Mouse (Mus musculus): ENCODE measurements around the gene Pclaf.

DNA sequence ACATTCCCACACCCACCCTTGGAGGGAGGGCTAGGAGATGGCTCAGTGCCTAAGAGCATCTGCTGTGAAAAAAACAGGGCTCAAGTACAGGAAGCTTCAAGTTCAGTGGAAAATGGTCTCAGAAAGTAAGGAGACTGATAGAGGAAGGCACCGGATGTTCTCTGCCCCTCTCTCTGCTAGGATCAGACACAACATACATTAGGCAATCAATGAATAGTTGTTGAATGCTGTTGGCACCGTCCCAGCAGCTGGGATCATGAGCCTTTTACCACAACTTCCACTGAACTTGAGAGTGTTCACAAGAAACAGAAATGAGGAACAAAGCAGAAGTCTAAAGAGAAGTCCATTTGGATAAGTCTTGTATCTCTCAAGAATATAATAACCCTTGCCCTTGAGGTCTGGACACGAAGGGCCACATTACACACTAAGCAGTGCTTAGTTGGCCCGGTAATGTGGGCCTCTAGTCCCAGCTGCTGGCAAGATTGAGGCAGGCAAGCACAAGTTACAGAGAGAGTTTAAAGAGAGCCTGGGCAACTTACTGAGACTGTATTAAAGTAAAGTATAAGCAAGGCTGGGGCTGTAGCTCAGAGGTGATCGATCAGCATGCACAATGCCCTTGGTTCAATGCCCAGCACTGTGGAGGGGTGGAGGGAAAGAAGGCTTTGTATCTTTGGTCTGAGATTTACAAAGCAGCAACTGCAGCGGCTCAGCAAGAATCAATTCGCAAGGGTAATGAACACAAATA is 45.4 kb upstream of the Pclaf start:
- TF ChIP-seq GATA1 (IDR thresholded peaks at IDR 0.05; ENCODE audit: borderline replicate concordance, low read length) = no peak
- TF ChIP-seq FLI1 (IDR thresholded peaks at IDR 0.05; ENCODE audit: low read length) = no peak

Data from megakaryocyte, embryonic 14.5 days (primary cell).